ENCODE assay signal across 26 mouse cellular contexts in the genomic region with DNA sequence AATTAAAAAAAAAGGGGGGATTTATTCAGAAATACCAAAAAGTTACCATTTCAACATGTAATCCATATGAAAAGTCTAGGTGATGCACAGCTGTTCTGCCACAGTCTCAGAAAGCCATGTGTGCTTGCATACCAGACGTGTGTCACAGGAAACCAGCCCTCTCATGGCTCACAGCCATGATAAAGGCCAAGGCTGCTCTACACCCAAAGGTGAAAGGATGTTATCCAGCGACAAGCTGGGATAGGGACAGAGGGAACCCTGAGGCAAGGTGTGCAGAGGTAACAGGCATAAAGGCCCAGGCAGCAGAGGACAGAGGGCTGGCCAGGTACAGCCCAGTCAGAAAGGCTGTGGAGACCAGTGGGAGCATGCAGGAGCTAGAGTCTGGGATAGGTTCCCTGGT. TPM values are rescaled to one million over a fixed set of nuclear protein-coding genes. Genes with fewer than 3 reads are reported as not detected.
DNase-seq lines count a peak whose midpoint lies in the region; ATAC-seq and TF ChIP-seq lines count a peak whose summit lies in the region.
"Had no signal": no experiment of that assay in that cellular context is flagged by ENCODE, and none has a peak within 500 bp of the region (broad histone marks: within the 10 kb centered on the region; RNA-seq: fewer than 3 reads in every experiment).

No protein-coding gene starts in this region.

- no peak overlapping the region for H3K4me3 ChIP-seq in heart, embryonic 10.5 days
- no peak overlapping the region for H3K4me3 ChIP-seq in midbrain, embryonic 11.5 days (ENCODE audit: low read depth, low read length)
- H3K4me3 ChIP-seq in midbrain, embryonic 15.5 days, result no peak overlapping the region
- no peak overlapping the region for H3K4me3 ChIP-seq in olfactory bulb, adult 2 months (ENCODE audit: insufficient read depth, low read depth, low read length)
- H3K4me3 ChIP-seq: embryonic facial prominence, embryonic 10.5 days; embryonic facial prominence, embryonic 13.5 days; erythroblast, embryonic 14.5 days; forebrain, embryonic 12.5 days; forebrain, embryonic 15.5 days; heart, adult 2 months; heart, embryonic 15.5 days had no signal

- H3K9me3 ChIP-seq in heart, embryonic 10.5 days, result no peaks in the 10 kb centered on the region
- H3K9me3 ChIP-seq in midbrain, embryonic 11.5 days (ENCODE audit: control insufficient read depth, low read length), result no peaks in the 10 kb centered on the region
- no peaks in the 10 kb centered on the region for H3K9me3 ChIP-seq in midbrain, embryonic 15.5 days
- H3K9me3 ChIP-seq: embryonic facial prominence, embryonic 10.5 days; embryonic facial prominence, embryonic 13.5 days; forebrain, embryonic 12.5 days; forebrain, embryonic 15.5 days; heart, embryonic 15.5 days had no signal

- no peak for TF ChIP-seq POLR2A in olfactory bulb, adult 2 months (IDR thresholded peaks at IDR 0.05; ENCODE audit: insufficient read depth, low read depth, low read length)

- ATAC-seq in midbrain, embryonic 11.5 days (ENCODE audit: low FRiP score), result no peak
- ATAC-seq in midbrain, embryonic 15.5 days (replicated peaks), result no peak
- no peak for ATAC-seq in inflammation-experienced regulatory T-cells, adult 6 months
- ATAC-seq: forebrain, embryonic 15.5 days; hindbrain, embryonic 16.5 days; intestine, embryonic 16.5 days; Patski had no signal

- no peak for TF ChIP-seq CTCF in olfactory bulb, adult 2 months (IDR thresholded peaks at IDR 0.05; ENCODE audit: insufficient read depth, low read depth, low read length)

- no peaks in the 10 kb centered on the region for H3K27me3 ChIP-seq in heart, embryonic 10.5 days (ENCODE audit: insufficient read depth, poor library complexity, severe bottlenecking)
- H3K27me3 ChIP-seq in midbrain, embryonic 11.5 days (ENCODE audit: control insufficient read depth, insufficient read depth, low read length), result no peaks in the 10 kb centered on the region
- no peaks in the 10 kb centered on the region for H3K27me3 ChIP-seq in midbrain, embryonic 15.5 days (replicated peaks)
- H3K27me3 ChIP-seq: embryonic facial prominence, embryonic 13.5 days; forebrain, embryonic 12.5 days; forebrain, embryonic 15.5 days; heart, embryonic 15.5 days; Patski had no signal

- H3K4me1 ChIP-seq in heart, embryonic 10.5 days, result peaks cover 31% of the 10 kb centered on the region
- H3K4me1 ChIP-seq in midbrain, embryonic 11.5 days (ENCODE audit: control insufficient read depth, insufficient read depth, low read length), result no peaks in the 10 kb centered on the region
- H3K4me1 ChIP-seq in midbrain, embryonic 15.5 days, result no peaks in the 10 kb centered on the region
- H3K4me1 ChIP-seq in olfactory bulb, adult 2 months (ENCODE audit: control insufficient read depth, insufficient read depth, low read length), result peaks cover 15% of the 10 kb centered on the region
- H3K4me1 ChIP-seq: embryonic facial prominence, embryonic 10.5 days; embryonic facial prominence, embryonic 13.5 days; forebrain, embryonic 12.5 days; forebrain, embryonic 15.5 days had no signal

- H3K27ac ChIP-seq in heart, embryonic 10.5 days, result 0 out of 2 replicates have a peak overlapping the region, but pooled peaks have one; percentile 31
- H3K27ac ChIP-seq in midbrain, embryonic 11.5 days (ENCODE audit: low read depth, low read length), result no peak overlapping the region
- no peak overlapping the region for H3K27ac ChIP-seq in midbrain, embryonic 15.5 days
- peak overlapping the region; percentile 96 for H3K27ac ChIP-seq in olfactory bulb, adult 2 months (ENCODE audit: insufficient read depth, low read depth, low read length)
- H3K27ac ChIP-seq: embryonic facial prominence, embryonic 10.5 days; embryonic facial prominence, embryonic 13.5 days; forebrain, embryonic 12.5 days; forebrain, embryonic 15.5 days; heart, adult 2 months had no signal

- intact Hi-C loops in heart, postnatal 25 days (cut with DNase I), result no loop called here

- H3K9ac ChIP-seq in midbrain, embryonic 11.5 days (ENCODE audit: low read length), result no peak overlapping the region
- no peak overlapping the region for H3K9ac ChIP-seq in midbrain, embryonic 15.5 days
- H3K9ac ChIP-seq: embryonic facial prominence, embryonic 13.5 days; forebrain, embryonic 12.5 days; forebrain, embryonic 15.5 days; heart, embryonic 15.5 days had no signal

- peaks cover 36% of the 10 kb centered on the region for H3K36me3 ChIP-seq in heart, embryonic 10.5 days
- H3K36me3 ChIP-seq in midbrain, embryonic 11.5 days (ENCODE audit: control insufficient read depth, insufficient read depth, low read length), result peaks cover 19% of the 10 kb centered on the region
- H3K36me3 ChIP-seq in midbrain, embryonic 15.5 days (replicated peaks), result peaks cover 15% of the 10 kb centered on the region

- no peak for DNase-seq in heart, embryonic 10.5 days (ENCODE audit: low spot score)
- DNase-seq in heart, postnatal 25 days (ENCODE audit: low spot score), result no peak
- peak; percentile 64 for DNase-seq in midbrain, embryonic 11.5 days (ENCODE audit: low spot score, missing footprints)
- DNase-seq: cerebellum, adult 11 months; cerebellum, adult 8-10 months; cerebellum, postnatal 10 days; cerebellum, postnatal 36 days; embryo, embryonic 11 days; gastrocnemius, postnatal 25 days; heart, adult 2 months; heart, postnatal 10 days; heart, postnatal 4 days; kidney, adult 18-20 months had no signal

- WGBS in heart, embryonic 10.5 days, result 56% methylated on average over 2 of the region's 2 CpGs
- 82% methylated on average over 2 of the region's 2 CpGs for WGBS in midbrain, embryonic 11.5 days
- WGBS in midbrain, embryonic 15.5 days, result 86% methylated on average over 2 of the region's 2 CpGs
- 75% methylated on average over 2 of the region's 2 CpGs for WGBS in olfactory bulb, adult 2 months

- H3K4me2 ChIP-seq in midbrain, embryonic 11.5 days, result no peak overlapping the region
- no peak overlapping the region for H3K4me2 ChIP-seq in midbrain, embryonic 15.5 days
- H3K4me2 ChIP-seq: embryonic facial prominence, embryonic 13.5 days; forebrain, embryonic 12.5 days; forebrain, embryonic 15.5 days; heart, embryonic 11.5 days; heart, embryonic 15.5 days had no signal

RNA-seq across cellular contexts. Expression of gene Hsf2bp, which starts 27.5 kb away (rescaled TPM):
- 0.57 and 0.62 TPM in 2 replicates for polyA plus RNA-seq in heart, embryonic 10.5 days (2016; fragmentation: Nextera tagmentation; extraction: Ambion mirVana)
- total RNA-seq in heart, postnatal 25 days (2021), result 1 to 10 TPM in 1 of 2 experiments, under 1 TPM in 1; 0.75 to 1.4 TPM
- 0.57 and 0.60 TPM in 2 replicates for polyA plus RNA-seq in midbrain, embryonic 11.5 days (2014; fragmentation: Nextera tagmentation; extraction: Ambion mirVana)
- polyA plus RNA-seq in midbrain, embryonic 15.5 days (2015; fragmentation: Nextera tagmentation; extraction: Ambion mirVana), result 0.63 and 0.75 TPM in 2 replicates
- not detected in 2 replicates for polyA plus RNA-seq in olfactory bulb, adult 2 months (2012; ENCODE audit: insufficient read depth, insufficient read length, low replicate concordance, missing spikeins)
- polyA plus RNA-seq in inflammation-experienced regulatory T-cells, adult 6 months (2017; shearing (Covaris generic)), result 1 to 10 TPM in 2 of 3 experiments, under 1 TPM in 1; 0.57 to 5.1 (median 3.2) TPM
- polyA plus RNA-seq: erythroblast, embryonic 14.5 days had no signal

RNA-seq across cellular contexts. Expression of gene Rrp1b, which starts 27.8 kb away (rescaled TPM):
- 51.2 and 76.6 TPM in 2 replicates for polyA plus RNA-seq in heart, embryonic 10.5 days (2016; fragmentation: Nextera tagmentation; extraction: Ambion mirVana)
- 1 to 10 TPM; 8.6 to 8.8 TPM for total RNA-seq in heart, postnatal 25 days (2021)
- polyA plus RNA-seq in midbrain, embryonic 11.5 days (2014; fragmentation: Nextera tagmentation; extraction: Ambion mirVana), result 49.4 and 51.2 TPM in 2 replicates
- polyA plus RNA-seq in midbrain, embryonic 15.5 days (2015; fragmentation: Nextera tagmentation; extraction: Ambion mirVana), result 42.4 and 42.7 TPM in 2 replicates
- polyA plus RNA-seq in olfactory bulb, adult 2 months (2012; ENCODE audit: insufficient read depth, insufficient read length, low replicate concordance, missing spikeins), result not detected in 2 replicates
- 10 to 100 TPM; 59.8 to 76.9 (median 64.4) TPM for polyA plus RNA-seq in inflammation-experienced regulatory T-cells, adult 6 months (2017; shearing (Covaris generic))

Comparison
In these comparisons a context has a peak if more than half of its experiments do, and no peak if none do; other contexts are left out.
1. H3K27ac ChIP-seq: peak in heart, embryonic 10.5 days (single experiment) and olfactory bulb, adult 2 months (single experiment); none in midbrain, embryonic 11.5 days (single experiment) and midbrain, embryonic 15.5 days (single experiment).
2. RNA of gene Rrp1b, which starts 27.8 kb away (polyA plus RNA-seq): 51.2 to 76.6 TPM in heart, embryonic 10.5 days, 59.8 to 76.9 TPM in inflammation-experienced regulatory T-cells, adult 6 months, 49.4 to 51.2 TPM in midbrain, embryonic 11.5 days and 42.4 to 42.7 TPM in midbrain, embryonic 15.5 days; not detected in olfactory bulb, adult 2 months; every median in the first group is over 10 times any median in the second.